Mouse (Mus musculus): Measurements from ENCODE around the gene Fhad1.
A peak's percentile ranks its signal among the peaks of the same experiment; 100 is the strongest.

The Fhad1 gene

GRCm38 (mm10) chr4:141976163-141976562, 38.7 kb downstream of the Fhad1 start:
- peak; percentile 19 for DNase-seq

GRCm38 (mm10) chr4:141964575-141964974, 50.3 kb downstream of the Fhad1 start:
- no peak for DNase-seq

GRCm38 (mm10) chr4:141963907-141964306, 51.0 kb downstream of the Fhad1 start:
- no peak for DNase-seq

GRCm38 (mm10) chr4:141962811-141963685, 51.8 kb downstream of the Fhad1 start:
- no peak for DNase-seq

- no peak for DNase-seq
These were observed 54.8 kb downstream of the Fhad1 start for GRCm38 (mm10) chr4:141960037-141960436.

GRCm38 (mm10) chr4:141959615-141960014, 55.3 kb downstream of the Fhad1 start:
- DNase-seq: no peak

GRCm38 (mm10) chr4:141958614-141959375, 56.1 kb downstream of the Fhad1 start:
- DNase-seq: no peak

GRCm38 (mm10) chr4:141958188-141958587, 56.7 kb downstream of the Fhad1 start:
- peak; percentile 44 for DNase-seq

GRCm38 (mm10) chr4:141957740-141958139, 57.1 kb downstream of the Fhad1 start:
- DNase-seq: no peak

GRCm38 (mm10) chr4:141956931-141957330, 58.0 kb downstream of the Fhad1 start:
- no peak for DNase-seq

GRCm38 (mm10) chr4:141954770-141955720, 59.8 kb downstream of the Fhad1 start:
- DNase-seq: no peak

GRCm38 (mm10) chr4:141953859-141954258, 61.0 kb downstream of the Fhad1 start:
- no peak for DNase-seq

GRCm38 (mm10) chr4:141953291-141953690, 61.6 kb downstream of the Fhad1 start:
- DNase-seq: no peak

- no peak for DNase-seq
These were observed 62.1 kb downstream of the Fhad1 start for GRCm38 (mm10) chr4:141952824-141953223.

GRCm38 (mm10) chr4:141952114-141952513, 62.8 kb downstream of the Fhad1 start:
- DNase-seq: no peak

- no peak for DNase-seq
These were observed 65.4 kb downstream of the Fhad1 start for GRCm38 (mm10) chr4:141949436-141949835.

GRCm38 (mm10) chr4:141948822-141949221, 66.1 kb downstream of the Fhad1 start:
- DNase-seq: no peak

- no peak for DNase-seq
These were observed 72.5 kb downstream of the Fhad1 start for GRCm38 (mm10) chr4:141942403-141942802.

- no peak for DNase-seq
These were observed 73.6 kb downstream of the Fhad1 start for GRCm38 (mm10) chr4:141941289-141941688.

- DNase-seq: no peak
These were observed 76.3 kb downstream of the Fhad1 start for GRCm38 (mm10) chr4:141938535-141938934.

GRCm38 (mm10) chr4:141932785-141933574, 81.9 kb downstream of the Fhad1 start:
- no peak for DNase-seq

GRCm38 (mm10) chr4:141931526-141931925, 83.4 kb downstream of the Fhad1 start:
- no peak for DNase-seq
